Mouse (Mus musculus): ENCODE data around the gene Itsn1. TPM values are rescaled to one million over a fixed set of nuclear protein-coding genes. Genes with fewer than 3 reads are reported as not detected.

The Itsn1 gene
- polyA plus RNA-seq, 1 experiment from 2014 or later, result 21.7 TPM

DNA sequence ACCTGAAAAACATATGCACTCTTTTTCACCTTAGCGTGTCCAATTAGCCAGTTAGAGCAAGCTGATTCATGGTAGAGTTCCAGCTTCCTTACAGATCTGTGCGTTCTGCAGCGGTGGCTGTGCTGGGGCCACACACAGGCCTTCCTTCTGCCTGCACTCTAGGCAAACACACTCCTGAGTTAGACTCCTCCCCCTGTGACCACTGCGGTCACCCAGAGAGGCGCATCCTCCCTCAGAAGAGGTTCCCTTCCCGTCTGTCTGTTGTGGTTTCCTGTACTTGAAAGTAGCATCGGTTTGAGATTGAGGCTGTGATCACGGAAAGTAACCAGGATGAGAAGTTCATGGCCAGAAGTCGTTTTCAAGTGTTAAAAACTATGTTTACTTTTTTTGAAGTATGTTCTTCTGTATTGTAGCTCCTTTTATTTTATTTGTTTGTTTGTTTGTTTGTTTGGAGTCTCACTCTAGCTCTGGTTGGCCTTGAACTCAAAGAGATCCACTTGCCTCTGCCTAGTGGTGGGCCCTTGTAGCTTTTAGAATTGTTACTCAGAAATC is 96.8 kb downstream of the Itsn1 start:
- no peak overlapping the region for H3K27ac ChIP-seq
- peak; percentile 56; the same call in 1 of the 2 replicates for ATAC-seq (ENCODE audit: insufficient read depth, low FRiP score, low read depth)
- 57% methylated on average over 9 of the region's 9 CpGs for WGBS

DNA sequence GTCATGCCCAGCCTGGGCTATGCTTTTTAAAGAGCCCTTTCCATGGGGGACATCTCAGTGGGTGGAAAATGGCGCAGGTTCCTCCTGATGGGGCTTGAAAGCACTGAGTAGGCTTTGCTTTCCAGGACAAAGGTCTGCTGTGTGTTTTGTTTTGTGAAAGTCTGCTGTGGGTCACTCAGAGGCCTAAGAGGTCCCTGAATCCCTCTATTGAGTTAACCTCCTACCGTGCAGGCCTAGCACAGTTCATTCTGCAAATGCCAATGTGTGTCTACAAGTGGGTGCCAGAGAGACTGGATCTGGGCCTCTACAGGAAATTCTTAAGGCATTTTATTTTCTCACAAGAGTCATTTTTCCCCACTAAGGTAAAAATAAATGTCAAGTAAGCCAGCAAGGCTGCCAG is 97.8 kb downstream of the Itsn1 start:
- no peak overlapping the region for H3K9ac ChIP-seq
- no peak overlapping the region for H3K4me3 ChIP-seq (replicated peaks)
- ATAC-seq (ENCODE audit: insufficient read depth, low FRiP score, low read depth), result no peak
- 0 out of 2 replicates have a peak, but pooled peaks cover 7% of the 10 kb centered on the region for H3K4me1 ChIP-seq
- 69% methylated on average over 2 of the region's 2 CpGs for WGBS
- H3K27ac ChIP-seq, result no peak overlapping the region
- H3K27me3 ChIP-seq (replicated peaks), result no peaks in the 10 kb centered on the region
- no peaks in the 10 kb centered on the region for H3K9me3 ChIP-seq
- H3K4me2 ChIP-seq, result no peak overlapping the region
- peaks cover 16% of the 10 kb centered on the region for H3K36me3 ChIP-seq

More for the DNA sequence above, 96.8 kb downstream of the Itsn1 start:
- peaks cover 11% of the 10 kb centered on the region for H3K36me3 ChIP-seq
- no peaks in the 10 kb centered on the region for H3K27me3 ChIP-seq (replicated peaks)
- H3K4me3 ChIP-seq (replicated peaks), result no peak overlapping the region
- H3K4me1 ChIP-seq, result 0 out of 2 replicates have a peak, but pooled peaks cover 7% of the 10 kb centered on the region
- no peak overlapping the region for H3K4me2 ChIP-seq
- no peak overlapping the region for H3K9ac ChIP-seq
- no peaks in the 10 kb centered on the region for H3K9me3 ChIP-seq

DNA sequence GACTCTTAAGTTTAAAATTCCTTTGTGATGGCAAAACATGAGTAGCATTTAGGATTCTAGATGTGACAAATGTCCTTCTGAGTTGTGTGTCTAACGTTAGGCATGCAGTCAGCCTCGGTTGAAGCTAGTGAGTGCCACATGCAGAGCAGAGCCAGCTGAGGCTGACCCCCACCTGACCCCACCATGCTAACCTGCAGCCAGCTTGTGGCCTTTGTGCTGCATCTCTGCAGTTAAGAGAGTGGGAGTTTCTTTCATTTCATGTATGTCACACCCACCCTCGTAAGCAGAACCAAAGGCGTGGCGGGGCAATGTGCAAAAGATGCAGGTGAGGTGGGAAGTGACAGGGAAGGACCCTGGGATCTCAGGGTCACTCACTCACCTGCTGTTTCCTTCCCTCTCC is 98.4 kb downstream of the Itsn1 start:
- H3K4me1 ChIP-seq, result 0 out of 2 replicates have a peak, but pooled peaks cover 7% of the 10 kb centered on the region
- peaks cover 16% of the 10 kb centered on the region for H3K36me3 ChIP-seq
- ATAC-seq (ENCODE audit: insufficient read depth, low FRiP score, low read depth), result no peak
- H3K4me3 ChIP-seq (replicated peaks), result no peak overlapping the region
- WGBS, result 44% methylated on average over 5 of the region's 5 CpGs
- no peak overlapping the region for H3K27ac ChIP-seq
- H3K9me3 ChIP-seq, result no peaks in the 10 kb centered on the region
- H3K4me2 ChIP-seq, result no peak overlapping the region
- no peak overlapping the region for H3K9ac ChIP-seq
- no peaks in the 10 kb centered on the region for H3K27me3 ChIP-seq (replicated peaks)

DNA sequence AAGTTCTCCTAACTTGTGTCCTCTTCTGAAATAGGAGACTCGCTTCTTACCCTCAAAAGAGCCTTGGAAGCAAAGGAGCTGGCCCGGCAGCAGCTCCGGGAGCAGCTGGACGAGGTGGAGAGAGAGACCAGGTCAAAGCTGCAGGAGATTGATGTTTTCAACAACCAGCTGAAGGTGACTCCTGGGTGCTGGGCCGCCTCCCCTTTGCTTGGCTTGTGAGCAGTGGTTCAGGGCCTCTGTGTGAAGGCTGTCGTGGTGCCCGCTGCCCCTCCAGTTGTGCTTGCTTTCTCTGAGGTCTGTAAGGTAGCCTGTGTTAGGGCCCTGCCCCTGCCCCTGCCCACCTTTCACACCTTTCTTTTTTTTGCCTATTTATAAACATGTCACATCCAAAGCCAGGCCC is 99.1 kb downstream of the Itsn1 start:
- H3K4me2 ChIP-seq, result no peak overlapping the region
- H3K27ac ChIP-seq, result no peak overlapping the region
- ATAC-seq (ENCODE audit: insufficient read depth, low FRiP score, low read depth), result no peak
- H3K9me3 ChIP-seq, result no peaks in the 10 kb centered on the region
- H3K27me3 ChIP-seq (replicated peaks), result no peaks in the 10 kb centered on the region
- no peak overlapping the region for H3K4me3 ChIP-seq (replicated peaks)
- 57% methylated on average over 7 of the region's 7 CpGs for WGBS
- peaks cover 11% of the 10 kb centered on the region for H3K36me3 ChIP-seq
- H3K4me1 ChIP-seq, result 0 out of 2 replicates have a peak, but pooled peaks cover 7% of the 10 kb centered on the region
- no peak overlapping the region for H3K9ac ChIP-seq

DNA sequence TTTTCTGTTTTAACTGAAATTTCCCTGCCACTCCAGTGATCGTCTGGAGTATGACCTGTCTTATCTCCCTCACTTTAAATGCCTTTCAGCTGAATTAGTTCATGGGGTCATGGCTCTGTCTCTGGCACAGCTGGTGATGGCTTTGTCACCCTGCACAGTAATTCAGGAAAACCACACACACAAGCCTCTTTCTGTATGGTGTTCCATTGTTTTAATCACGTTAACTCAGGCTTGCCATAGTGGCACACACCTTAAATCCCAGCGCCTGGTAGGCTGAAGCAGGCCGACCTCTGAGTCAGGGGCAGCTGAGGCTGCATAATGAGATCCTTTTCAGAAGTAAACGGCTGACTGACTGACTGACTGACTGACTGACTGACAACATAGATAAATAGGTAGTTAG is 99.5 kb downstream of the Itsn1 start:
- no peak overlapping the region for H3K4me2 ChIP-seq
- ATAC-seq (ENCODE audit: insufficient read depth, low FRiP score, low read depth), result no peak
- H3K4me1 ChIP-seq, result 0 out of 2 replicates have a peak, but pooled peaks cover 7% of the 10 kb centered on the region
- no peak overlapping the region for H3K9ac ChIP-seq
- no peak overlapping the region for H3K4me3 ChIP-seq (replicated peaks)
- H3K27ac ChIP-seq, result no peak overlapping the region
- no peaks in the 10 kb centered on the region for H3K27me3 ChIP-seq (replicated peaks)
- WGBS, result 70% methylated on average over 5 of the region's 5 CpGs
- H3K9me3 ChIP-seq, result no peaks in the 10 kb centered on the region
- H3K36me3 ChIP-seq, result peaks cover 11% of the 10 kb centered on the region

DNA sequence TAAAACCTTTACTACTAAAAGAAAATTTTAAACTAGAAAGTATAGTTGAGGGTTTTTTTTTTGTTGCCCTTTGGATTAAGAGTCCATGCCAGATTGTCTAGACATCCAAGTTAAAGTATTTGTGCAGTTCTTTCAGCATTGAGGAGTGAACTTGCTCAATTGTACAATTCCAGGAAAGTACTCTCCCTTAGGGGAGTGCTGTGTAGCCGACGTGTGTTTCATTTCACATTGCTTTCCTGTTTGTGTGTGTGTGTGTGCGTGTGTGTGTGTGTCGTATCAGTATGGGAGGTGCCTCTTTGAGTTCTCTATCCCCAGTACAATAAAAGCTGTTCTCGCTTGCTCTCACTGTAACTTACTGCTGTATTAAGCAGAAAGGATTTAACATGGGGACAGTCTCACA is 100.0 kb downstream of the Itsn1 start:
- Histone ChIP-seq H3K36me3 (peaks cover 11% of the 10 kb centered on the region), H3K27ac (no peak overlapping the region), H3K4me3 (replicated peaks) (no peak overlapping the region), H3K9me3 (no peaks in the 10 kb centered on the region), H3K27me3 (replicated peaks) (no peaks in the 10 kb centered on the region), H3K9ac (no peak overlapping the region), H3K4me2 (no peak overlapping the region), H3K4me1 (0 out of 2 replicates have a peak, but pooled peaks cover 7% of the 10 kb centered on the region)
- WGBS, result 79% methylated on average over 5 of the region's 5 CpGs
- no peak for ATAC-seq (ENCODE audit: insufficient read depth, low FRiP score, low read depth)

DNA sequence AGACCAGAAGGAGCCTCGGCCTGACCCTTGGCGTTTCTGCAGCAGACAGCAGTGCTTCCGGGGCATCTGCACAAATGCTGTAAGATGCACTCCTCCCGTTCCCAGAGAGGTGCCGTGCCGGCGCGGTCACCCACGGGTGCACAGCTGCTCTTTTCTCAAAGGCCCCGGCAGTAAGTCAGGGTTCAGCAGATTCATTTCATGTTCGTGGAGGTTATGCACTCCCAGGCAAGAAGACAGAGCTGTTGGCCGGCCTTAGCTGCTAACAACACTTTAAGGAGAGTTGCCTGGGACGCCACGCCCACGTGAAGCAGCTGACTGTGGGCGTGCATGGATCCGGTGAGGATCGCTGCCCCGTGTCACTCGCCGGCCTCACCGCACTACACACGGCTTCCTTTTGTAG is 101.2 kb downstream of the Itsn1 start:
- 87% methylated on average over 23 of the region's 23 CpGs for WGBS
- Histone ChIP-seq H3K4me1 (0 out of 2 replicates have a peak, but pooled peaks cover 7% of the 10 kb centered on the region), H3K4me2 (no peak overlapping the region), H3K9ac (no peak overlapping the region), H3K9me3 (no peaks in the 10 kb centered on the region), H3K27me3 (replicated peaks) (no peaks in the 10 kb centered on the region), H3K36me3 (peaks cover 11% of the 10 kb centered on the region), H3K27ac (no peak overlapping the region), H3K4me3 (replicated peaks) (no peak overlapping the region)
- no peak for ATAC-seq (ENCODE audit: insufficient read depth, low FRiP score, low read depth)

DNA sequence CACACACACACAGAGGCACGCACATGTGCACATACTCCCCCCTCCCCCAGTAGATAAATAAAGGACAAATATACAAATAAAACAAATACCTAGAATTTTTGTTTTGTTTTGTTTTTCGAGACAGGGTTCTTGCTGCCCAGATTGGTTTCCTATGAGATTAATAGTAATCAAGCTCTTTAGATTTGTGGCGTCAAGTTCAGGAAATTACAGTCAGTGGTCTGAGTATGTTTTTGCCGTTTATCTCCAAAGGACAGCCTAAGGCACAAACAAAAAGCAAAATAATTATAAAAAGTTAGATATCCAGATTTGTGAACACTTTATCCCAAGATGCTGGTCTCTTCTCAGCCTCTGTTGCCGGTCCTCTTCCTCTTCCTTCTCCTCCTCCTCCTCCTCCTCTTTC is 104.0 kb downstream of the Itsn1 start:
- Histone ChIP-seq H3K9ac (no peak overlapping the region), H3K4me2 (no peak overlapping the region), H3K4me1 (0 out of 2 replicates have a peak, but pooled peaks cover 5% of the 10 kb centered on the region), H3K4me3 (replicated peaks) (no peak overlapping the region), H3K27ac (no peak overlapping the region), H3K36me3 (peaks cover 14% of the 10 kb centered on the region), H3K27me3 (replicated peaks) (no peaks in the 10 kb centered on the region), H3K9me3 (no peaks in the 10 kb centered on the region)
- ATAC-seq (ENCODE audit: insufficient read depth, low FRiP score, low read depth), result no peak
- WGBS, result 91% methylated on average over 5 of the region's 5 CpGs

DNA sequence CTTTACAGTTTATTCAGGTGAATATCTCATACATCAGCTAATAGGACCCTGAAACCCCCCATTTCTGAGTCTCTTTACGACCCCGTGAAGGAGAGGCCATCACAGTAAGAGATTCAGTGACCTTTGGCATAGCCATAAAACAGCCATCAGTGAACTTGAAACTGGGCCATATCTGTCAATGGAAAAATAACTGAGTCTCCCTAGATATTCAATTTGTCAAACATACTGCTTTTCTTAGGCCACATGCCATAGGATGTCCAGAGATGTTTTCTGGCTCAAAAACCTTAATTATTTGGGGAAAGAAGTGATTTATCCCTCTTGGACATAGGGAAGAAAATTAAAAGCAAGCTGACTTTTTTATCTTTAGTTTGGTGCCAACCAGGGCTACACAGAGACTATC is 104.5 kb downstream of the Itsn1 start:
- Histone ChIP-seq H3K4me1 (0 out of 2 replicates have a peak, but pooled peaks cover 3% of the 10 kb centered on the region), H3K9ac (no peak overlapping the region), H3K9me3 (no peaks in the 10 kb centered on the region), H3K36me3 (peaks cover 14% of the 10 kb centered on the region), H3K27me3 (replicated peaks) (no peaks in the 10 kb centered on the region), H3K4me2 (no peak overlapping the region), H3K4me3 (replicated peaks) (no peak overlapping the region), H3K27ac (no peak overlapping the region)
- 72% methylated on average over 2 of the region's 2 CpGs for WGBS
- no peak for ATAC-seq (ENCODE audit: insufficient read depth, low FRiP score, low read depth)

DNA sequence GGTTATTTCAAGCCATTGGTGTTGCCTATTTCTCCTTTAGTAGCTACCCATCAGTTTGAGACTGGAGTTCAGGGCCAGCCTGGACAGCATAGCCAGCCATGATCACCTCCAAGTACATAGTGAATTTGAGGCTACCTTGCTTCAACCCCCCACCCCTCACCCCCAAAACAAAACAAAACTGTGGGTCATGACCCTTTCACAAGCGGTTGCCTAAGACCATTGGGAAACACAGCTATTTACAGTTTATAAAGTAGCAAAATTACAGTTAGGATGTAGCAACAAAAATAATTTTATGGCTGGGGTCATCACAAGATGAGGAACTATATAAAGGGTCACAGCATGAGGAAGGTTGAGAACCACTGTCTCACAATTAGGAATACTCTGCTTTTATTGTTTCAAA is 104.9 kb downstream of the Itsn1 start:
- Histone ChIP-seq H3K4me2 (no peak overlapping the region), H3K27ac (no peak overlapping the region), H3K9ac (no peak overlapping the region), H3K4me3 (replicated peaks) (no peak overlapping the region), H3K9me3 (no peaks in the 10 kb centered on the region), H3K4me1 (0 out of 2 replicates have a peak, but pooled peaks cover 3% of the 10 kb centered on the region), H3K36me3 (peaks cover 14% of the 10 kb centered on the region), H3K27me3 (replicated peaks) (no peaks in the 10 kb centered on the region)
- WGBS, result 88% methylated on average over 1 of the region's 1 CpGs
- ATAC-seq (ENCODE audit: insufficient read depth, low FRiP score, low read depth), result no peak

DNA sequence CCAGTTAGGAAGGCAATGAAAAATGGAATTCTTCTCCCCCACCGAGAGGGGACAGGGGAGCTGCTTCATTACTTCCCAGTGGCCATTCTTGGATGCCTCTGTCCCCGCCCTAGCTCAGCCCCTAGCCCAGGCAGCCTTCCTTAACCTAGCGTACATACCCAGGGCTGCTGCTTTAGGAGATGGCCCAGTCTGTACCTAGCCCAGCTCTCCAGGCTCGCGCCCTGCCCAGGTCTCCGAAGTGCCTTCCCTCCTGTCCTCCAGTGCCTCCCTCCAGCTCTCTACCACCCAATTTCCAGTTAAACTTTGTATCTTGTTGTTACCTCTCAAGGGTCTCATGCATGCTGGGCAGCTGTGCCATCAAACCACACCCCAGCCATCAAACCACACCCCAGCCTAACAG is 106.7 kb downstream of the Itsn1 start:
- 0 out of 2 replicates have a peak, but pooled peaks cover 3% of the 10 kb centered on the region for H3K4me1 ChIP-seq
- WGBS, result 89% methylated on average over 6 of the region's 6 CpGs
- H3K4me3 ChIP-seq (replicated peaks), result no peak overlapping the region
- H3K27me3 ChIP-seq (replicated peaks), result no peaks in the 10 kb centered on the region
- no peak overlapping the region for H3K27ac ChIP-seq
- no peak overlapping the region for H3K4me2 ChIP-seq
- H3K9me3 ChIP-seq, result no peaks in the 10 kb centered on the region
- H3K36me3 ChIP-seq, result peaks cover 8% of the 10 kb centered on the region; the same call in 1 of the 2 replicates
- ATAC-seq (ENCODE audit: insufficient read depth, low FRiP score, low read depth), result no peak
- H3K9ac ChIP-seq, result no peak overlapping the region

DNA sequence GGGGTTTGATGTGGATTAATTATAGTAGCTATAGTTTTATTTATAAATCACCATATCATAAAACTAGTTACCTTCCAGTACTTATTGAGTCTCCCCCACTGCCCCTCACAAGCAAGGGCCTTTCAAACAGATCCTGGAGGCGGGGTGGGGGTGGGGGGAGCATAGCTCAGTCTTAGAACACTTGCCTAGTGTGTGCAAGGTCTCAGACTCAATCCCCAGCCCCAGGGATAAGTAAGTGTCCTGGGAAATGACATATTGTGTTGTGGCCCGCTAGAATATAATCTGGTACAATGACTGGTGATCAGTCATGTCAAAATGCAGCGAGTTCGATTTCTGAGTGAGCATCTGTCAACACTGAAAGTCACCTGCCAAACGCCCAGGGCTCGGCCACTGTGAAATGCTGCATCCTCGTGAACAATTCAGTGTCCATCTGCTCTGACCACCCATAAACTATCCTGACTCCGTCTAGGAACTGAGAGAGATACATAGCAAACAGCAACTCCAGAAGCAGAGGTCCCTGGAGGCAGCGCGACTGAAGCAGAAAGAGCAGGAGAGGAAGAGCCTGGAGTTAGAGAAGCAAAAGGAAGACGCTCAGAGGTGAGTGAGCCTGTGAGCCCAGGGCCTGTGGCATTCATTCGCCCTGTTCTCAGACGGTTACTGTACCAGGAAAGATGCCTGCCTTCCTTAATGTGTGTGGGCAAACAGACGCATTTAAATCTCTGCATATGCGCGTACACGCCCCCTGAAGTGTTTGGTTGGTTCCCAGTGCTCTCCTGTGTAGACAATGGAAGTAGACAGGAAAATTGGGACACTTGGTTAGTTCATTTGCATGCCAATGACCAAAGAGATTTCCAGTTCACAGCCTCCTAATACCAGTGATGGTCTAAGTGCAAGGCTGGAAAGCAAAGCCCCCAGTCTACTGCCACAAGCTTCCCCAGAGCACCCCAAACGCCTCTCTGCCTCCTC is 107.8 kb downstream of the Itsn1 start:
- no peak for ATAC-seq (ENCODE audit: insufficient read depth, low FRiP score, low read depth)
- Histone ChIP-seq H3K4me1 (0 out of 2 replicates have a peak, but pooled peaks cover 3% of the 10 kb centered on the region), H3K27me3 (replicated peaks) (no peaks in the 10 kb centered on the region), H3K36me3 (0 out of 2 replicates have a peak, but pooled peaks cover 2% of the 10 kb centered on the region), H3K4me3 (replicated peaks) (no peak overlapping the region), H3K9me3 (no peaks in the 10 kb centered on the region), H3K9ac (no peak overlapping the region), H3K27ac (no peak overlapping the region), H3K4me2 (no peak overlapping the region)
- WGBS, result 79% methylated on average over 18 of the region's 18 CpGs
